Mouse (Mus musculus) C2C12 (cell line): Measurements from ENCODE around the gene Cttnbp2nl.

Experiments used
- CEBPB ChIP-seq: IDR thresholded peaks from one replicate; pipeline ENCODE4 v1.6.1; 2011; ENCODE audit warnings: low read depth, mild to moderate bottlenecking, control low read depth, moderate library complexity
- CTCF ChIP-seq: IDR thresholded peaks from one replicate; pipeline ENCODE4 v1.5.1; 2011; ENCODE audit not compliant: control insufficient read depth, insufficient read depth, insufficient read length
- FOSL1 ChIP-seq: IDR thresholded peaks from one replicate; pipeline ENCODE4 v1.8.0; 2011; ENCODE audit warnings: mild to moderate bottlenecking, low read length; ENCODE audit not compliant: poor library complexity, insufficient read depth, severe bottlenecking
- MAX ChIP-seq: IDR thresholded peaks from one replicate; pipeline ENCODE4 v1.6.1; 2011; ENCODE audit warnings: mild to moderate bottlenecking, control low read depth
- MYOD1 ChIP-seq: IDR thresholded peaks from one replicate; pipeline ENCODE4 v1.6.1; 2011; ENCODE audit warnings: low read depth; ENCODE audit not compliant: control insufficient read depth, insufficient read length
- USF1 ChIP-seq: IDR thresholded peaks from one replicate; pipeline ENCODE4 v1.6.1; 2011; ENCODE audit warnings: low read depth, mild to moderate bottlenecking, control low read depth, moderate library complexity

- TF ChIP-seq CTCF: no peak
- no peak for TF ChIP-seq MAX
- TF ChIP-seq USF1: no peak
- TF ChIP-seq MYOD1: no peak
- TF ChIP-seq CEBPB: no peak
- TF ChIP-seq FOSL1: no peak
Observed at GRCm38 (mm10) chr3:104954551-104954950, 98.4 kb downstream of the Cttnbp2nl start.
